In genomic region chr5:147907144-147907543, GRCm38 (mm10) we compare ENCODE assay signal across 16 mouse cellular contexts. TPM values are rescaled to one million over a fixed set of nuclear protein-coding genes. Genes with fewer than 3 reads are reported as not detected.
DNase-seq lines count a peak whose midpoint lies in the region; ATAC-seq and TF ChIP-seq lines count a peak whose summit lies in the region.
"Had no signal": no experiment of that assay in that cellular context is flagged by ENCODE, and none has a peak within 500 bp of the region (broad histone marks: within the 10 kb centered on the region; RNA-seq: fewer than 3 reads in every experiment).

No protein-coding gene starts in this region.

- ATAC-seq in Patski, result no peak
- no peak for ATAC-seq in stomach, postnatal 0 days (ENCODE audit: low FRiP score, low TSS enrichment)

- no peak overlapping the region for H3K4me3 ChIP-seq in layer of hippocampus, adult 2 months
- no peak overlapping the region for H3K4me3 ChIP-seq in testis, adult 2 months (ENCODE audit: control insufficient read depth, low read depth, low read length)
- no peak overlapping the region for H3K4me3 ChIP-seq in stomach, postnatal 0 days (ENCODE audit: low read depth, low read length)
- H3K4me3 ChIP-seq: hindbrain, embryonic 15.5 days; limb, embryonic 12.5 days; neural tube, embryonic 13.5 days had no signal

- H3K36me3 ChIP-seq in testis, adult 2 months (ENCODE audit: control insufficient read depth, insufficient read depth, low read length), result no peaks in the 10 kb centered on the region
- no peaks in the 10 kb centered on the region for H3K36me3 ChIP-seq in stomach, postnatal 0 days (ENCODE audit: control insufficient read depth, insufficient read depth, low read length)
- H3K36me3 ChIP-seq: hindbrain, embryonic 15.5 days; limb, embryonic 12.5 days; neural tube, embryonic 13.5 days had no signal

- H3K27ac ChIP-seq in layer of hippocampus, adult 2 months, result no peak overlapping the region
- H3K27ac ChIP-seq in testis, adult 2 months (ENCODE audit: control insufficient read depth, insufficient read depth, low read depth, low read length), result no peak overlapping the region
- H3K27ac ChIP-seq in stomach, postnatal 0 days (replicated peaks), result no peak overlapping the region
- H3K27ac ChIP-seq: hindbrain, embryonic 15.5 days; limb, embryonic 12.5 days; neural tube, embryonic 13.5 days had no signal

- peaks cover 5% of the 10 kb centered on the region for H3K4me1 ChIP-seq in testis, adult 2 months (ENCODE audit: control insufficient read depth, insufficient read depth, low read length)
- H3K4me1 ChIP-seq in stomach, postnatal 0 days (replicated peaks; ENCODE audit: control insufficient read depth, insufficient read depth), result no peaks in the 10 kb centered on the region
- H3K4me1 ChIP-seq: hindbrain, embryonic 15.5 days; limb, embryonic 12.5 days; neural tube, embryonic 13.5 days had no signal

- TF ChIP-seq EP300 in stomach, postnatal 0 days (optimal IDR thresholded peaks at IDR 0.05), result no peak

- peak; percentile 61 for TF ChIP-seq CTCF in layer of hippocampus, adult 2 months (conservative IDR thresholded peaks at IDR 0.05)
- peak; percentile 84; the same call in 1 of the 2 replicates for TF ChIP-seq CTCF in testis, adult 2 months (IDR thresholded peaks at IDR 0.05; ENCODE audit: control insufficient read depth, insufficient read depth, insufficient replicate concordance, low read depth, low read length)
- peak; percentile 47 for TF ChIP-seq CTCF in Patski (IDR thresholded peaks at IDR 0.05)
- peak; percentile 29 for TF ChIP-seq CTCF in stomach, postnatal 0 days (IDR thresholded peaks at IDR 0.05; ENCODE audit: low read depth)

- H3K9me3 ChIP-seq in stomach, postnatal 0 days (ENCODE audit: control insufficient read depth, low read length), result no peaks in the 10 kb centered on the region
- H3K9me3 ChIP-seq: hindbrain, embryonic 15.5 days; limb, embryonic 12.5 days; neural tube, embryonic 13.5 days had no signal

- no peak for DNase-seq in layer of hippocampus, adult 2 months (ENCODE audit: low spot score in 2 of 2)
- DNase-seq in layer of hippocampus, adult 9-11 months, result no peak
- no peak for DNase-seq in testis, postnatal 10 days (ENCODE audit: low spot score)
- DNase-seq in Patski (ENCODE audit: low read depth, low spot score), result no peak
- DNase-seq in stomach, postnatal 0 days (ENCODE audit: low spot score), result no peak
- no peak for DNase-seq in adrenal gland, postnatal 36 days
- DNase-seq: cerebellum, adult 9-10 months; embryo, embryonic 11 days; gastrocnemius, postnatal 10 days; kidney, adult 18-20 months; lung, postnatal 10 days; right cerebral cortex, postnatal 4 days had no signal

- 52% methylated on average over 10 of the region's 11 CpGs for WGBS in stomach, postnatal 0 days

- no peak for TF ChIP-seq POLR2A in testis, adult 2 months (IDR thresholded peaks at IDR 0.05; ENCODE audit: control insufficient read depth, low read depth, low read length)

- no peak overlapping the region for H3K9ac ChIP-seq in stomach, postnatal 0 days (ENCODE audit: low read length)
- H3K9ac ChIP-seq: hindbrain, embryonic 15.5 days; limb, embryonic 12.5 days; neural tube, embryonic 13.5 days had no signal

- H3K4me2 ChIP-seq in stomach, postnatal 0 days (replicated peaks; ENCODE audit: low read depth), result no peak overlapping the region
- H3K4me2 ChIP-seq: hindbrain, embryonic 15.5 days; limb, embryonic 12.5 days; neural tube, embryonic 13.5 days had no signal

- in situ Hi-C loops in Patski (cut with MboI; ENCODE audit: low pct_unique_long_range_greater_than_20kb), result no loop called here

- CTCF ChIA-PET in Patski (lab: Charles Lee), result interaction anchor here (1.6 kb wide), 2 partner anchors 13 to 22 kb away, joined by 4 to 6 read pairs; partner anchors contain the start of gene Slc46a3

- no peaks in the 10 kb centered on the region for H3K27me3 ChIP-seq in testis, adult 2 months (ENCODE audit: control insufficient read depth, insufficient read depth, low read length)
- H3K27me3 ChIP-seq in Patski, result no peaks in the 10 kb centered on the region
- no peaks in the 10 kb centered on the region for H3K27me3 ChIP-seq in stomach, postnatal 0 days (ENCODE audit: control insufficient read depth, insufficient read depth, low read length)
- H3K27me3 ChIP-seq: hindbrain, embryonic 15.5 days; limb, embryonic 12.5 days; neural tube, embryonic 13.5 days had no signal

- POLR2A ChIA-PET in Patski (lab: Charles Lee), result no interaction called here

RNA-seq across cellular contexts. Expression of gene Slc46a3, which starts 12.5 kb away (rescaled TPM):
- total RNA-seq in layer of hippocampus, adult 2 months (2021), result 1 to 10 TPM; 7.7 to 8.0 TPM
- polyA plus RNA-seq in testis, adult 2 months (2012; rRNA removed), result 3.2 and 6.4 TPM in 2 replicates
- 4.6 TPM for polyA plus RNA-seq in Patski (2021)
- 2.7 and 3.2 TPM in 2 replicates for polyA plus RNA-seq in stomach, postnatal 0 days (2015; fragmentation: Nextera tagmentation; extraction: Ambion mirVana)
- total RNA-seq in adrenal gland, postnatal 36 days (2021), result 10 to 100 TPM; 13.9 to 18.6 TPM

RNA-seq across cellular contexts. Expression of gene Pomp, which starts 46.9 kb away (rescaled TPM):
- total RNA-seq in layer of hippocampus, adult 2 months (2021), result 100 to 1,000 TPM; 143 to 148 TPM
- polyA plus RNA-seq in testis, adult 2 months (2012; rRNA removed), result 38.1 and 41.7 TPM in 2 replicates
- 392 TPM for polyA plus RNA-seq in Patski (2021)
- polyA plus RNA-seq in stomach, postnatal 0 days (2015; fragmentation: Nextera tagmentation; extraction: Ambion mirVana), result 419 and 427 TPM in 2 replicates
- total RNA-seq in adrenal gland, postnatal 36 days (2021), result 100 to 1,000 TPM; 212 to 227 TPM

RNA-seq across cellular contexts. Expression of gene Mtus2, which starts 50.0 kb away (rescaled TPM):
- total RNA-seq in layer of hippocampus, adult 2 months (2021), result 10 to 100 TPM; 32.5 to 36.0 TPM
- 1.1 and 1.8 TPM in 2 replicates for polyA plus RNA-seq in testis, adult 2 months (2012; rRNA removed)
- 1.3 TPM for polyA plus RNA-seq in Patski (2021)
- 8.3 and 12.3 TPM in 2 replicates for polyA plus RNA-seq in stomach, postnatal 0 days (2015; fragmentation: Nextera tagmentation; extraction: Ambion mirVana)
- 1 to 10 TPM; 1.1 to 4.2 TPM for total RNA-seq in adrenal gland, postnatal 36 days (2021)

Comparison
In these comparisons a context has a peak if more than half of its experiments do, and no peak if none do; other contexts are left out.
1. CTCF ChIP-seq: peak in every context shown above with its lines; median percentile 84 in testis, adult 2 months; 61 in layer of hippocampus, adult 2 months; 47 in Patski; 29 in stomach, postnatal 0 days.